12 mouse cellular contexts compared by ENCODE assay signal in the genomic region with DNA sequence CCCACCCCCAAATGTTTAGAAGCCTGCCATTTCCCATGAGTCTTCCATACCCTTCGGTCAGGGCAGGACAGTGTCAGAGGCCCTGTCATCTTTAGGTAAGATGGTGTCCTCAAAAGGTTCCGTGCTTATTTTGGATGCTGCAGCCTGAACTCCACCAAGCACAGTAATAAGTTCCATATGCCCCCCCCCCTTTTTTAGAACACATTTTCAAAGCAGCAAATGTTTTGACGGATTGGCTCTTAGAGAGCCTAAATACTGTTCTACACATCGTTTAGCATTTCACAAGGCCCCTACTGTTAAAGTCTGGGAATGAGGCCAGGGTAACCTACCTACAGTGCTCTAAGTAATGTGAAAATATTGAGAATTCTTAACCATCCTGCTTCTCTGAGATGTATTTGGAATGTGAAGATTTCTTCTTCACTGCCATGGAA. TPM values are rescaled to one million over a fixed set of nuclear protein-coding genes. Genes with fewer than 3 reads are reported as not detected.
A peak's percentile ranks its signal among the peaks of the same experiment; 100 is the strongest.
DNase-seq lines count a peak whose midpoint lies in the region; ATAC-seq and TF ChIP-seq lines count a peak whose summit lies in the region.
"Had no signal": no experiment of that assay in that cellular context is flagged by ENCODE, and none has a peak within 500 bp of the region (broad histone marks: within the 10 kb centered on the region; RNA-seq: fewer than 3 reads in every experiment).

No protein-coding gene starts in this region.

- no peak overlapping the region for H3K9ac ChIP-seq in forebrain, embryonic 16.5 days (replicated peaks; ENCODE audit: low read depth, low read length)
- H3K9ac ChIP-seq in lung, embryonic 14.5 days: no peak overlapping the region
- H3K9ac ChIP-seq in embryonic facial prominence, embryonic 12.5 days: no peak overlapping the region
- H3K9ac ChIP-seq in limb, embryonic 15.5 days: no peak overlapping the region
- H3K9ac ChIP-seq: liver, embryonic 13.5 days; midbrain, embryonic 12.5 days had no signal

- no peak overlapping the region for H3K4me3 ChIP-seq in forebrain, embryonic 16.5 days (replicated peaks; ENCODE audit: low read length)
- no peak overlapping the region for H3K4me3 ChIP-seq in forebrain, embryonic 10.5 days
- no peak overlapping the region for H3K4me3 ChIP-seq in lung, embryonic 14.5 days (ENCODE audit: low read depth, low read length)
- no peak overlapping the region for H3K4me3 ChIP-seq in embryonic facial prominence, embryonic 12.5 days
- H3K4me3 ChIP-seq in limb, embryonic 15.5 days: no peak overlapping the region
- H3K4me3 ChIP-seq: layer of hippocampus, adult 2 months; liver, embryonic 13.5 days; midbrain, embryonic 12.5 days had no signal

- no peak overlapping the region for H3K27ac ChIP-seq in forebrain, embryonic 16.5 days (ENCODE audit: low read length)
- H3K27ac ChIP-seq in forebrain, embryonic 10.5 days: no peak overlapping the region
- peak overlapping the region; percentile 59; the same call in 1 of the 2 replicates for H3K27ac ChIP-seq in lung, embryonic 14.5 days (ENCODE audit: low read depth)
- peak overlapping the region; percentile 82 for H3K27ac ChIP-seq in embryonic facial prominence, embryonic 12.5 days
- H3K27ac ChIP-seq in limb, embryonic 15.5 days: peak overlapping the region; percentile 72
- H3K27ac ChIP-seq: layer of hippocampus, adult 2 months; liver, embryonic 13.5 days; midbrain, embryonic 12.5 days had no signal

- peak; percentile 82 for ATAC-seq in forebrain, embryonic 16.5 days
- ATAC-seq in lung, embryonic 14.5 days (ENCODE audit: insufficient read depth): peak; percentile 69
- ATAC-seq in embryonic facial prominence, embryonic 12.5 days (ENCODE audit: insufficient number of reproducible peaks, insufficient read depth, low FRiP score, low TSS enrichment): peak; percentile 74
- ATAC-seq in limb, embryonic 15.5 days (ENCODE audit: insufficient number of reproducible peaks, low FRiP score, low TSS enrichment, low read depth): peak; percentile 91

- TF ChIP-seq CTCF in lung, embryonic 14.5 days (IDR thresholded peaks at IDR 0.05; ENCODE audit: low read depth): no peak

- DNase-seq in forebrain, embryonic 10.5 days (ENCODE audit: extremely low spot score, low spot score): no peak
- DNase-seq in lung, embryonic 14.5 days: peak; percentile 66
- no peak for DNase-seq in lung, adult 18-20 months
- DNase-seq in ovary, adult 18-20 months (ENCODE audit: low spot score): no peak
- DNase-seq in kidney, postnatal 25 days: no peak
- DNase-seq: gastrocnemius, postnatal 14 days; liver, embryonic 13.5 days had no signal

- 37% methylated on average over 4 of the region's 4 CpGs for WGBS in forebrain, embryonic 16.5 days
- 69% methylated on average over 4 of the region's 4 CpGs for WGBS in forebrain, embryonic 10.5 days
- WGBS in lung, embryonic 14.5 days: 27% methylated on average over 4 of the region's 4 CpGs
- 15% methylated on average over 4 of the region's 4 CpGs for WGBS in embryonic facial prominence, embryonic 12.5 days
- 23% methylated on average over 4 of the region's 4 CpGs for WGBS in limb, embryonic 15.5 days

- peaks cover 4% of the 10 kb centered on the region for H3K4me1 ChIP-seq in forebrain, embryonic 16.5 days (replicated peaks; ENCODE audit: control insufficient read depth, insufficient read depth, low read length)
- no peaks in the 10 kb centered on the region for H3K4me1 ChIP-seq in forebrain, embryonic 10.5 days
- peaks cover 14% of the 10 kb centered on the region for H3K4me1 ChIP-seq in lung, embryonic 14.5 days (ENCODE audit: insufficient read depth)
- peaks cover 9% of the 10 kb centered on the region; the same call in 1 of the 2 replicates for H3K4me1 ChIP-seq in embryonic facial prominence, embryonic 12.5 days
- peaks cover 24% of the 10 kb centered on the region for H3K4me1 ChIP-seq in limb, embryonic 15.5 days
- H3K4me1 ChIP-seq: liver, embryonic 13.5 days; midbrain, embryonic 12.5 days had no signal

- no peaks in the 10 kb centered on the region for H3K27me3 ChIP-seq in forebrain, embryonic 16.5 days (replicated peaks; ENCODE audit: control insufficient read depth, insufficient read depth, low read length)
- no peaks in the 10 kb centered on the region for H3K27me3 ChIP-seq in forebrain, embryonic 10.5 days (ENCODE audit: poor library complexity, severe bottlenecking)
- no peaks in the 10 kb centered on the region for H3K27me3 ChIP-seq in lung, embryonic 14.5 days (ENCODE audit: insufficient read depth, low read length)
- no peaks in the 10 kb centered on the region for H3K27me3 ChIP-seq in embryonic facial prominence, embryonic 12.5 days
- H3K27me3 ChIP-seq in limb, embryonic 15.5 days: no peaks in the 10 kb centered on the region
- H3K27me3 ChIP-seq: liver, embryonic 13.5 days; midbrain, embryonic 12.5 days had no signal

- no peaks in the 10 kb centered on the region for H3K9me3 ChIP-seq in forebrain, embryonic 16.5 days (ENCODE audit: control insufficient read depth, low read length)
- H3K9me3 ChIP-seq in forebrain, embryonic 10.5 days: no peaks in the 10 kb centered on the region
- H3K9me3 ChIP-seq in lung, embryonic 14.5 days (ENCODE audit: low read depth, low read length): no peaks in the 10 kb centered on the region
- no peaks in the 10 kb centered on the region for H3K9me3 ChIP-seq in embryonic facial prominence, embryonic 12.5 days
- no peaks in the 10 kb centered on the region for H3K9me3 ChIP-seq in limb, embryonic 15.5 days
- H3K9me3 ChIP-seq: liver, embryonic 13.5 days; midbrain, embryonic 12.5 days had no signal

- no peaks in the 10 kb centered on the region for H3K36me3 ChIP-seq in forebrain, embryonic 16.5 days (ENCODE audit: control insufficient read depth, insufficient read depth)
- H3K36me3 ChIP-seq in forebrain, embryonic 10.5 days (replicated peaks): no peaks in the 10 kb centered on the region
- H3K36me3 ChIP-seq in lung, embryonic 14.5 days (ENCODE audit: insufficient read depth): no peaks in the 10 kb centered on the region
- H3K36me3 ChIP-seq in embryonic facial prominence, embryonic 12.5 days: no peaks in the 10 kb centered on the region
- no peaks in the 10 kb centered on the region for H3K36me3 ChIP-seq in limb, embryonic 15.5 days
- H3K36me3 ChIP-seq: liver, embryonic 13.5 days; midbrain, embryonic 12.5 days had no signal

- no peak overlapping the region for H3K4me2 ChIP-seq in forebrain, embryonic 16.5 days (ENCODE audit: low read length)
- H3K4me2 ChIP-seq in lung, embryonic 14.5 days: 0 out of 2 replicates have a peak overlapping the region, but pooled peaks have one; percentile 16
- H3K4me2 ChIP-seq in embryonic facial prominence, embryonic 12.5 days (replicated peaks): no peak overlapping the region
- H3K4me2 ChIP-seq in limb, embryonic 15.5 days: peak overlapping the region; percentile 13; the same call in 1 of the 2 replicates
- H3K4me2 ChIP-seq: liver, embryonic 13.5 days; midbrain, embryonic 12.5 days had no signal

RNA-seq across cellular contexts. Expression of a gene that starts 19.6 kb away (rescaled TPM):
- polyA plus RNA-seq in forebrain, embryonic 16.5 days (2015; fragmentation: Nextera tagmentation; extraction: Ambion mirVana): 13.1 and 17.3 TPM in 2 replicates
- 33.2 and 33.7 TPM in 2 replicates for polyA plus RNA-seq in forebrain, embryonic 10.5 days (2016; fragmentation: Nextera tagmentation; extraction: Ambion mirVana)
- polyA plus RNA-seq in lung, embryonic 14.5 days (2014; fragmentation: Nextera tagmentation; extraction: Ambion mirVana): 50.0 and 53.2 TPM in 2 replicates
- 84.9 and 87.6 TPM in 2 replicates for polyA plus RNA-seq in embryonic facial prominence, embryonic 12.5 days (2016; fragmentation: Nextera tagmentation; extraction: Ambion mirVana)
- polyA plus RNA-seq in limb, embryonic 15.5 days (2015; fragmentation: Nextera tagmentation; extraction: Ambion mirVana): 84.6 and 87.2 TPM in 2 replicates

Comparison
In these comparisons a context has a peak if more than half of its experiments do, and no peak if none do; other contexts are left out.
1. H3K27ac ChIP-seq: peak in lung, embryonic 14.5 days (single experiment), embryonic facial prominence, embryonic 12.5 days (single experiment) and limb, embryonic 15.5 days (single experiment); none in forebrain, embryonic 16.5 days (single experiment) and forebrain, embryonic 10.5 days (single experiment).
2. H3K4me2 ChIP-seq: peak in lung, embryonic 14.5 days (single experiment) and limb, embryonic 15.5 days (single experiment); none in forebrain, embryonic 16.5 days (single experiment) and embryonic facial prominence, embryonic 12.5 days (single experiment).
3. Peak in every context shown above with its lines, with median percentiles within 50 percentile points of each other: ATAC-seq.